Mouse (Mus musculus) MEL (cell line): ENCODE data around the gene Sfxn1. TPM values are rescaled to one million over a fixed set of nuclear protein-coding genes. Genes with fewer than 3 reads are reported as not detected.

ENCODE experiments used
- DNase-seq: peaks from one replicate; pipeline ENCODE4 v3.0.0; 2011; ENCODE audit warnings: low read depth, low spot score
- H3K27ac ChIP-seq: 2 replicates; pipeline ENCODE4 v1.5.1; 2012; ENCODE audit warnings: low read depth, mild to moderate bottlenecking, control low read depth, low read length, moderate library complexity; ENCODE audit not compliant: control insufficient read depth
- H3K27me3 ChIP-seq, 2 experiments: fragments of 150-350 bp in 1 of 2; sonication (generic) in 1 of 2; 2 replicates each; pipeline ENCODE4 v1.6.1; 2012; ENCODE audit warnings: low read length in 2 of 2, mild to moderate bottlenecking in 2 of 2, improper control_type of control experiment in 1 of 2, moderate library complexity in 1 of 2; ENCODE audit not compliant: insufficient read depth in 2 of 2, control insufficient read depth in 1 of 2
- H3K36me3 ChIP-seq, 2 experiments: 2 replicates each; pipeline ENCODE4 v1.6.1; 2012 to 2014; ENCODE audit warnings: low read length in 2 of 2, improper control_type of control experiment in 1 of 2, inconsistent platforms in 1 of 2, mild to moderate bottlenecking in 1 of 2; ENCODE audit not compliant: insufficient read depth in 2 of 2, control insufficient read depth in 1 of 2
- H3K4me1 ChIP-seq, 2 experiments: fragments of 150-350 bp in 1 of 2; sonication (generic) in 1 of 2; 2 replicates each; pipeline ENCODE4 v1.6.1; 2012; ENCODE audit warnings: low read length in 2 of 2, improper control_type of control experiment in 1 of 2, mild to moderate bottlenecking in 1 of 2; ENCODE audit not compliant: insufficient read depth in 2 of 2, control insufficient read depth in 1 of 2
- H3K4me3 ChIP-seq, 2 experiments: fragments of 150-350 bp in 1 of 2; sonication (generic) in 1 of 2; 2 replicates each; pipeline ENCODE4 v1.5.1; 2012; ENCODE audit warnings: low read depth in 2 of 2, low read length in 2 of 2, mild to moderate bottlenecking in 2 of 2, moderate library complexity in 2 of 2, control low read depth in 1 of 2, improper control_type of control experiment in 1 of 2; ENCODE audit not compliant: control insufficient read depth in 1 of 2, insufficient read depth in 1 of 2
- H3K79me2 ChIP-seq: 2 replicates; pipeline ENCODE4 v1.6.1; 2012; ENCODE audit warnings: mild to moderate bottlenecking, low read length, moderate library complexity; ENCODE audit not compliant: control insufficient read depth, poor library complexity, insufficient read depth
- H3K9ac ChIP-seq: 2 replicates; pipeline ENCODE4 v1.6.1; 2012; ENCODE audit warnings: low read depth, mild to moderate bottlenecking, control low read depth, low read length, moderate library complexity; ENCODE audit not compliant: control insufficient read depth, poor library complexity, severe bottlenecking
- H3K9me3 ChIP-seq: fragments of 150-350 bp; sonication (generic); replicated peaks from 2 replicates; pipeline ENCODE4 v1.6.1; 2012; ENCODE audit warnings: mild to moderate bottlenecking, low read length, improper control_type of control experiment, moderate library complexity; ENCODE audit not compliant: insufficient read depth
- CHD1 ChIP-seq: IDR thresholded peaks from 2 replicates; pipeline ENCODE4 v1.6.1; 2012; ENCODE audit warnings: low read depth, mild to moderate bottlenecking, inconsistent platforms, low read length, improper control_type of control experiment
- CHD2 ChIP-seq: IDR thresholded peaks from 2 replicates; pipeline ENCODE4 v1.6.1; 2011; ENCODE audit warnings: low read length, improper control_type of control experiment
- CTCF ChIP-seq, 3 experiments: IDR thresholded peaks in 2 of 3; conservative IDR thresholded peaks in 1 of 3; 2 replicates each; pipeline ENCODE4 v1.5.1; 2011 to 2012; ENCODE audit warnings: low read length in 3 of 3, low read depth in 2 of 3, mild to moderate bottlenecking in 2 of 3, improper control_type of control experiment in 1 of 3, inconsistent platforms in 1 of 3, mixed read lengths in 1 of 3, moderate library complexity in 1 of 3; ENCODE audit not compliant: control insufficient read depth in 1 of 3, insufficient read depth in 1 of 3, poor library complexity in 1 of 3, severe bottlenecking in 1 of 3
- E2F4 ChIP-seq: IDR thresholded peaks from 2 replicates; pipeline ENCODE4 v1.6.1; 2011; ENCODE audit warnings: low read depth, low read length, improper control_type of control experiment, borderline replicate concordance
- GABPA ChIP-seq: IDR thresholded peaks from 2 replicates; pipeline ENCODE4 v1.6.1; 2012; ENCODE audit warnings: low read depth, mild to moderate bottlenecking, inconsistent platforms, low read length, improper control_type of control experiment, moderate library complexity
- GATA1 ChIP-seq: IDR thresholded peaks from 2 replicates; pipeline ENCODE4 v1.6.1; 2011; ENCODE audit warnings: low read depth, low read length, improper control_type of control experiment
- HCFC1 ChIP-seq: IDR thresholded peaks from 2 replicates; pipeline ENCODE4 v1.6.1; 2012; ENCODE audit warnings: low read depth, mild to moderate bottlenecking, inconsistent platforms, low read length, improper control_type of control experiment, moderate library complexity
- JUND ChIP-seq: IDR thresholded peaks from 2 replicates; pipeline ENCODE4 v1.6.1; 2011; ENCODE audit warnings: low read depth, mild to moderate bottlenecking, improper control_type of control experiment, low read length
- MAX ChIP-seq: IDR thresholded peaks from 2 replicates; pipeline ENCODE4 v1.6.1; 2011; ENCODE audit warnings: low read length, improper control_type of control experiment
- MAZ ChIP-seq: IDR thresholded peaks from 2 replicates; pipeline ENCODE4 v1.6.1; 2012; ENCODE audit warnings: low read depth, mild to moderate bottlenecking, inconsistent platforms, low read length, improper control_type of control experiment
- MYB ChIP-seq: IDR thresholded peaks from 2 replicates; pipeline ENCODE4 v1.6.1; 2011; ENCODE audit warnings: mild to moderate bottlenecking, low read depth, low read length, improper control_type of control experiment
- POLR2A ChIP-seq, 2 experiments: IDR thresholded peaks; 2 replicates each; pipeline ENCODE4 v1.6.1; 2011 to 2012; ENCODE audit warnings: low read length in 2 of 2, mild to moderate bottlenecking in 2 of 2, control low read depth in 1 of 2, improper control_type of control experiment in 1 of 2, low read depth in 1 of 2, moderate library complexity in 1 of 2; ENCODE audit not compliant: control insufficient read depth in 1 of 2, insufficient read depth in 1 of 2, poor library complexity in 1 of 2
- POLR2AphosphoS5 ChIP-seq: IDR thresholded peaks from 2 replicates; pipeline ENCODE4 v1.6.1; 2012; ENCODE audit warnings: low read depth, borderline replicate concordance, mild to moderate bottlenecking, inconsistent platforms, low read length, moderate library complexity, mixed read lengths
- SIN3A ChIP-seq: IDR thresholded peaks from 2 replicates; pipeline ENCODE4 v1.6.1; 2012; ENCODE audit warnings: low read length, improper control_type of control experiment, inconsistent platforms
- TBP ChIP-seq: IDR thresholded peaks from 2 replicates; pipeline ENCODE4 v1.8.0; 2011; ENCODE audit warnings: low read depth, low read length, improper control_type of control experiment
- USF1 ChIP-seq: IDR thresholded peaks from 2 replicates; pipeline ENCODE4 v1.6.1; 2014; ENCODE audit warnings: low read depth, mild to moderate bottlenecking, inconsistent platforms, low read length, improper control_type of control experiment, moderate library complexity
- polyA plus RNA-seq, 2 experiments: library from polyadenylated mRNA; stranded (reverse) in 1 of 2; unstranded in 1 of 2; fragments of >175 nt in 1 of 2; fragments of >200 nt in 1 of 2; gene quantifications; 2 replicates each; pipeline versions ENCODE4 v1.2.1 to v1.2.4; 2012; ENCODE audit warnings: low replicate concordance in 2 of 2, low read depth in 1 of 2; ENCODE audit not compliant: insufficient read length in 2 of 2, insufficient read depth in 1 of 2, missing spikeins in 1 of 2
- total RNA-seq: library from RNA; depleted of rRNA; stranded (reverse); fragments of 300-350 nt; gene quantifications from 2 replicates; pipeline ENCODE4 v1.2.3, GENCODE M21; 2012

The Sfxn1 gene
- total and polyA plus RNA-seq, 3 experiments, result 42.8 to 74.6 TPM; not detected in 1

- Histone ChIP-seq H3K27me3 (peaks cover 0 to 2% of the 10 kb centered on the region in 2 experiments; a peak in 3 of 4 replicates), H3K4me1 (peaks cover 0 to 10% of the 10 kb centered on the region in 2 experiments; a peak in 1 of 4 replicates), H3K9ac (no peak overlapping the region), H3K27ac (no peak overlapping the region), H3K79me2 (no peaks in the 10 kb centered on the region), H3K4me3 (no peak overlapping the region), H3K9me3 (no peaks in the 10 kb centered on the region), H3K36me3 (peaks cover 0 to 5% of the 10 kb centered on the region in 2 experiments; a peak in 2 of 4 replicates)
- TF ChIP-seq TBP (no peak), CTCF (IDR thresholded peaks at IDR 0.05 in 2 of 3, conservative IDR thresholded peaks at IDR 0.05 in 1 of 3; ENCODE audit: control insufficient read depth in 1 of 3, insufficient read depth in 1 of 3, low read depth in 2 of 3, low read length in 3 of 3, poor library complexity in 1 of 3, severe bottlenecking in 1 of 3) (peak in 1 of 3 experiments; percentile 4; a peak in 2 of 6 replicates)
- DNase-seq, result no peak
Observed at GRCm38 (mm10) chr13:54152421-54152820, 80.8 kb downstream of the Sfxn1 start.

- no peak for DNase-seq
- H3K4me1 ChIP-seq, result peaks cover 0 to 10% of the 10 kb centered on the region in 2 experiments; a peak in 1 of 4 replicates
- H3K36me3 ChIP-seq, result peaks cover 0 to 5% of the 10 kb centered on the region in 2 experiments; a peak in 2 of 4 replicates
- H3K4me3 ChIP-seq, result no peak overlapping the region
- no peaks in the 10 kb centered on the region for H3K9me3 ChIP-seq
- no peak overlapping the region for H3K9ac ChIP-seq
- H3K27ac ChIP-seq, result no peak overlapping the region
- no peaks in the 10 kb centered on the region for H3K79me2 ChIP-seq
- no peak for TF ChIP-seq SIN3A
- no peak for TF ChIP-seq MAZ
- TF ChIP-seq GATA1, result no peak
- no peak for TF ChIP-seq E2F4
- TF ChIP-seq JUND, result no peak
- TF ChIP-seq CHD1, result no peak
- TF ChIP-seq MYB, result no peak
- TF ChIP-seq MAX, result no peak
- TF ChIP-seq GABPA, result no peak
- TF ChIP-seq POLR2A (IDR thresholded peaks at IDR 0.05; ENCODE audit: control insufficient read depth in 1 of 2, insufficient read depth in 1 of 2, low read depth in 1 of 2, low read length in 2 of 2, poor library complexity in 1 of 2), result no peak
- TF ChIP-seq CTCF (IDR thresholded peaks at IDR 0.05 in 2 of 3, conservative IDR thresholded peaks at IDR 0.05 in 1 of 3; ENCODE audit: control insufficient read depth in 1 of 3, insufficient read depth in 1 of 3, low read depth in 2 of 3, low read length in 3 of 3, poor library complexity in 1 of 3, severe bottlenecking in 1 of 3), result no peak
- no peak for TF ChIP-seq POLR2AphosphoS5
- no peak for TF ChIP-seq USF1
- no peak for TF ChIP-seq HCFC1
- TF ChIP-seq CHD2, result no peak
- TF ChIP-seq, all 39 proteins: peak for 0
- H3K27me3 ChIP-seq, result peaks cover 0 to 2% of the 10 kb centered on the region in 2 experiments; a peak in 3 of 4 replicates
Observed at GRCm38 (mm10) chr13:54152911-54153310, 81.2 kb downstream of the Sfxn1 start.
